Mouse (Mus musculus): ENCODE measurements around the gene Camkv. TPM values are rescaled to one million over a fixed set of nuclear protein-coding genes. Genes with fewer than 3 reads are reported as not detected.

The Camkv gene
- total and polyA plus RNA-seq, 3 experiments = 2.9 to 7.8 (median 5.2) TPM

DNA sequence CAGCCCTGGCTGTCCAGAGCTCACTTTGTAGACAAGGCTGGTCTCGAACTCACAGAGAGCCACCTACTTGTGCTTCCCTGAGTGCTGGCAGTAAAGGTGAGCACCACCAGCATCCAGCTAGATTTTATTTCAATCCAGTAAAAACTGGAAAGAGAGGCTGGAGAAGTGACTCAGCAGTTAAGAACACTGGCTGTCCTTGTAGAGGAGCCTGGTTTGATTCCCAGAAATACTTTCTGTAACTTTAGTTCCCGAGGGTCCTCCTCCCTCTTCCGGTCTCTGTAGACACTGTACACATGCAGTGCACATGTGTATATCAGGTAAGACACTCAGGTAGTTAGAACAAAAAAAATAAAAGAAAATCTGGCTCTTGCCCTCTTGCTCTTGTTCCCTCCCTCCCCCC lies 52.5 kb downstream of the Camkv start:
- DNase-seq = no peak

- no peak for DNase-seq
Measured at GRCm38 (mm10) chr9:107992197-107992596, 56.7 kb downstream of the Camkv start, which contains the start of gene Cdhr4. Cdhr4 (plus strand) TSS chr9:107992497.

GRCm38 (mm10) chr9:107993013-107993412 lies 57.5 kb downstream of the Camkv start:
- DNase-seq = no peak

DNA sequence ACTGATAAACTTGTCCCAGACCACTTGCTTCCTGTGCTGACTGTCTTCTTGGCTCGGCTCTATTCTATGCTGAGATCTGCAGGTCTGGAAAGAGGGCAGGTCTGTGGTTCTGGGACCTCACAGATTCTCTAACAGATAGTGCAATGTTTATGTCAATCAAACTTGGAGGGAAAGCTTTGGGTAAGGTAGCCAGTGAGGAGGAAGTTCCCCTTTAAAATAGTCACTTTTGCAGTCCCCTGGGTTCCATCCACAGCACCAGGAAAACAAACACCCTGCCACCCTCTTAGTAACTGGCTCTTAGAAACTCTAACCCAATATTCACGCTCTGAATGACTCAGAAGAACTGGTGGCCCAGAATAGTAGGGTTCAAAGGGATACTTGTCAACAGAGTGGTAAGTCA lies 59.0 kb downstream of the Camkv start:
- no peak for DNase-seq

GRCm38 (mm10) chr9:107995513-107995912 lies 60.0 kb downstream of the Camkv start:
- DNase-seq = no peak

- no peak for DNase-seq
Measured at GRCm38 (mm10) chr9:107996049-107996448, 60.6 kb downstream of the Camkv start, which contains the start of gene Gm20662. Gm20662 (plus strand) TSS chr9:107996349.

Other genes with a start within 250 kb of the Camkv start
- gene Sema3f, start 225.2 kb upstream of the Camkv start, total RNA-seq (2021) = 10 to 100 TPM; 27.2 to 34.8 TPM
- gene Sema3f, start 225.2 kb upstream of the Camkv start, polyA plus RNA-seq (2012; rRNA removed) = 95.1 and 106 TPM in 2 replicates
- gene Rbm5, start 164.7 kb upstream of the Camkv start, total RNA-seq (2021) = 100 to 1,000 TPM in 1 of 2 experiments, 10 to 100 TPM in 1; 67.1 to 124 TPM
- gene Rbm5, start 164.7 kb upstream of the Camkv start, polyA plus RNA-seq (2012; rRNA removed) = 61.7 and 67.8 TPM in 2 replicates
- 10 to 100 TPM; 40.3 to 47.8 TPM for gene Rbm6, start 62.4 kb upstream of the Camkv start, total RNA-seq (2021)
- gene Rbm6, start 62.4 kb upstream of the Camkv start, polyA plus RNA-seq (2012; rRNA removed) = 11.8 and 15.3 TPM in 2 replicates
- gene Mon1a, start 47.5 kb upstream of the Camkv start, total RNA-seq (2021) = 10 to 100 TPM; 19.2 to 20.5 TPM
- 41.3 and 42.9 TPM in 2 replicates for gene Mon1a, start 47.5 kb upstream of the Camkv start, polyA plus RNA-seq (2012; rRNA removed)
- gene Mst1r, start 28.8 kb upstream of the Camkv start, total RNA-seq (2021) = 1 to 10 TPM; 7.4 to 8.1 TPM
- gene Mst1r, start 28.8 kb upstream of the Camkv start, polyA plus RNA-seq (2012; rRNA removed) = 34.0 and 41.0 TPM in 2 replicates
- not detected for gene Actl11, start 7.2 kb upstream of the Camkv start, total RNA-seq (2021)
- gene Actl11, start 7.2 kb upstream of the Camkv start, polyA plus RNA-seq (2012; rRNA removed) = not detected in 2 replicates
- 1 to 10 TPM; 2.1 to 2.5 TPM for gene Traip, start 14.5 kb downstream of the Camkv start, total RNA-seq (2021)
- 0.61 and 0.72 TPM in 2 replicates for gene Traip, start 14.5 kb downstream of the Camkv start, polyA plus RNA-seq (2012; rRNA removed)
- 10 to 100 TPM; 10.6 to 22.1 TPM for gene Uba7, start 39.8 kb downstream of the Camkv start, total RNA-seq (2021)
- 35.4 and 39.9 TPM in 2 replicates for gene Uba7, start 39.8 kb downstream of the Camkv start, polyA plus RNA-seq (2012; rRNA removed)
- gene Gm20661, start 47.4 kb downstream of the Camkv start, total RNA-seq (2021) = under 1 TPM in 1 of 2 experiments, not detected in 1; 0.38 TPM
- gene Gm20661, start 47.4 kb downstream of the Camkv start, polyA plus RNA-seq (2012; rRNA removed) = 0.12 and 0.20 TPM in 2 replicates
- gene Inka1, start 50.2 kb downstream of the Camkv start, total RNA-seq (2021) = 1 to 10 TPM; 2.4 to 7.8 TPM
- 11.6 and 19.0 TPM in 2 replicates for gene Inka1, start 50.2 kb downstream of the Camkv start, polyA plus RNA-seq (2012; rRNA removed)
- under 1 TPM; 0.63 to 0.66 TPM for gene Cdhr4, start 56.8 kb downstream of the Camkv start, total RNA-seq (2021)
- gene Cdhr4, start 56.8 kb downstream of the Camkv start, polyA plus RNA-seq (2012; rRNA removed) = 1.5 and 2.8 TPM in 2 replicates
- under 1 TPM in 1 of 2 experiments, not detected in 1; 0.20 TPM for gene Gm20662, start 60.7 kb downstream of the Camkv start, total RNA-seq (2021)
- 0.62 and 1.3 TPM in 2 replicates for gene Gm20662, start 60.7 kb downstream of the Camkv start, polyA plus RNA-seq (2012; rRNA removed)
- 100 to 1,000 TPM; 115 to 139 TPM for gene Ip6k1, start 66.8 kb downstream of the Camkv start, total RNA-seq (2021)
- 217 and 231 TPM in 2 replicates for gene Ip6k1, start 66.8 kb downstream of the Camkv start, polyA plus RNA-seq (2012; rRNA removed)
- 10 to 100 TPM; 17.8 to 32.4 TPM for gene Gmppb, start 113.6 kb downstream of the Camkv start, total RNA-seq (2021)
- 8.6 and 10.7 TPM in 2 replicates for gene Gmppb, start 113.6 kb downstream of the Camkv start, polyA plus RNA-seq (2012; rRNA removed)
- 1 to 10 TPM; 4.4 to 4.5 TPM for gene Amigo3, start 117.5 kb downstream of the Camkv start, total RNA-seq (2021)
- 6.6 and 9.4 TPM in 2 replicates for gene Amigo3, start 117.5 kb downstream of the Camkv start, polyA plus RNA-seq (2012; rRNA removed)
- gene Mst1, start 144.8 kb downstream of the Camkv start, total RNA-seq (2021) = under 1 TPM; 0.17 to 0.86 TPM
- gene Mst1, start 144.8 kb downstream of the Camkv start, polyA plus RNA-seq (2012; rRNA removed) = 0.23 and 0.44 TPM in 2 replicates
- gene Rnf123, start 147.7 kb downstream of the Camkv start, total RNA-seq (2021) = 10 to 100 TPM; 65.5 to 66.0 TPM
- 88.9 and 93.6 TPM in 2 replicates for gene Rnf123, start 147.7 kb downstream of the Camkv start, polyA plus RNA-seq (2012; rRNA removed)
- gene Apeh, start 158.9 kb downstream of the Camkv start, total RNA-seq (2021) = 10 to 100 TPM; 90.2 to 91.6 TPM
- 96.2 and 121 TPM in 2 replicates for gene Apeh, start 158.9 kb downstream of the Camkv start, polyA plus RNA-seq (2012; rRNA removed)